Mouse (Mus musculus) liver, embryonic 18 days (tissue): ENCODE data around the gene Ppp1r13b. TPM values are rescaled to one million over a fixed set of nuclear protein-coding genes. Genes with fewer than 3 reads are reported as not detected.

ENCODE experiments used
- polyA plus RNA-seq: library from polyadenylated mRNA; depleted of rRNA; stranded (reverse); fragments of >200 nt; gene quantifications from 2 replicates; pipeline ENCODE4 v1.2.3, GENCODE M21; 2012; rRNA removed

Gene Ppp1r13b
- polyA plus RNA-seq, result 3.1 and 3.5 TPM in 2 replicates

DNA sequence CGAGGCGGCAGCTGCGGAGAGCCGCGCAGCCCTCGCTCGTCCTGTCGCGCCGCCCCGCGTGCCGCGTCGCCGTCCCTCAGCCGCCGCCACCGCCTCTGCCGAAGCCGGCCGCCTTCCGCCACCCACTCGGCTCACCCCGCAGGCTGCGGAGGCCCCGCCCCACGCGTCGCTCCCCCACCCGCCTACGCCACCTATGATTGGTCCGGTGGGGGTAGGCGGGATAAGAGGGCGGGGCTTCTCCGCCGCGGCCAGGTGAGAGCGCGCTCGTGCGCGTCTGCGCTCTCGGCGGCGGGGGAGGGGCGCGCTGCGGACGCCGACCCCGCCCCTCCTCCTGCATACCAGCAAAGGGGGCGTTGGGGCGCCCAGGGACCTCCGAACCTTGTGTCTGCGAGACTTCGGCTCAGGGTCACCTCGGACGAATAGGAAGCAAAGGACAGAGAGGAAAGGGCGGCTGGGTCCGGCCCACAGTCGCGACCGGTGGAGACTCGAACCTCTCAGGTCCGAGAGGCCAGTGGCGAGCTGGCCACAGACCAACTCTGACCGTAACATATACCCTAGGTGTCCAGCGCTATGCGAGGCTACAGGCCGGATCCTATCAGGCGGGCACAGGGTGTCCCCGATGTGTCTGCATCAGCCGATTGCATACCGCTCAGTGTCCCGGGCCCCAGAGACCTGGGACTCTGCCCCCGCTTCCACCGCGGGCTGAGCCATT, at the start of gene Ppp1r13b:
Ppp1r13b (minus strand) TSS at position 141 of the 712 bp plus-strand sequence.

DNA sequence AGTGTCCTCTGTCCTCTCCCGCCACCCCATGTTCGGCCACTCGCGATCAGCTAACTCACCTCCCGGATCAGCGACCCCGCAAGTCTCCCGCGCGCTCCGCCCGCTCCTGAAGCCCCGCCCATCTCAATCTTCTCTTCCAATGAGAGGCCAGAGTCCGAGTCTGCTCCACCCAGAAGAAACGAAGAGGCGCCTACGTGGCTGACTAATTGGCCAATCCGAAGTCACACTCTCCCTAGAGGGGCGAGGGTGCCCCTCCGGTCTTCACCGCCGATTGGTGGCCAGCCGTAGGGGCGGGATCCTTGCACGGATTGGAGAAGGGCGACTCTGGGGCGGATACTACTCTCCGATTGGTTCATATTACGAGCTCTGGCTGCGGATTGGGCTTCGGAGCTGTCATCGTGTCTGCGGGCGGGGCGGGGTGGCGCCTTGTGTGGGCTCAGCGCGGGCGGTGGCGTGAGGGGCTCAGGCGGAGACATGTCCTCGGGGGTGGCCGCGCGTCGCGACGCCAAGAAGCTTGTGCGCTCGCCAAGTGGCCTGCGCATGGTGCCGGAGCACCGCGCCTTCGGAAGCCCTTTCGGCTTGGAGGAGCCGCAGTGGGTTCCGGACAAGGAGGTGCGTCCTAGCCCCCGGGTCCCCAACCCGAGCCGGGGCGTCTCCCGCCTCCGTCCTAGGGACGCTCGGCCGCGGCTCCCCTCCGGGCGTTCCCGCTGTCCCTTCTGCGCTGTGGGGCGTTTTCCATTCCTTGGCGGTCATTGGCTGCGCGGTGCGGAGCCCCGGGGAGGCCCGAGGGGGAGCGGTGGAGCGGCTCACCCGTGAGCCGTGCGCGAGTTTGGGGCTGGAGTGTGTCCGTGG, 93.9 kb downstream of the Ppp1r13b start, which contains the start of the genes Xrcc3 and Zfyve21:
Xrcc3 (minus strand) TSS at position 108 of the 852 bp plus-strand sequence.
Zfyve21 (plus strand) TSS at position 405 of the 852 bp plus-strand sequence.

Other genes with a start within 250 kb of the Ppp1r13b start
- 24.9 and 32.5 TPM in 2 replicates for gene Ckb, start 235.8 kb downstream of the Ppp1r13b start, polyA plus RNA-seq
- gene Trmt61a, start 230.0 kb downstream of the Ppp1r13b start, polyA plus RNA-seq, result 11.3 and 12.2 TPM in 2 replicates
- 9.0 and 10.4 TPM in 2 replicates for gene Bag5, start 194.9 kb downstream of the Ppp1r13b start, polyA plus RNA-seq
- 13.6 TPM in 2 replicates for gene Apopt1, start 194.8 kb downstream of the Ppp1r13b start, polyA plus RNA-seq
- 13.5 and 14.4 TPM in 2 replicates for gene Klc1, start 149.3 kb downstream of the Ppp1r13b start, polyA plus RNA-seq
- gene Xrcc3, start 94.2 kb downstream of the Ppp1r13b start, polyA plus RNA-seq, result 5.3 and 8.0 TPM in 2 replicates
- 56.0 and 62.1 TPM in 2 replicates for gene Zfyve21, start 93.9 kb downstream of the Ppp1r13b start, polyA plus RNA-seq
- 171 and 177 TPM in 2 replicates for gene Atp5mpl, start 58.9 kb upstream of the Ppp1r13b start, polyA plus RNA-seq
- 0.14 and 0.18 TPM in 2 replicates for gene Tdrd9, start 63.4 kb upstream of the Ppp1r13b start, polyA plus RNA-seq
- 0.06 and 0.07 TPM in 2 replicates for gene Rd3l, start 73.2 kb upstream of the Ppp1r13b start, polyA plus RNA-seq
- 5.9 and 8.0 TPM in 2 replicates for gene Aspg, start 198.6 kb upstream of the Ppp1r13b start, polyA plus RNA-seq
- 0.35 and 0.39 TPM in 2 replicates for gene Kif26a, start 238.1 kb upstream of the Ppp1r13b start, polyA plus RNA-seq